Mouse (Mus musculus): ENCODE data around the gene Kat2a. TPM values are rescaled to one million over a fixed set of nuclear protein-coding genes. Genes with fewer than 3 reads are reported as not detected.
"Not testable (repeated sequence)": the region's sequence is repeated elsewhere in the genome, so short reads cannot be mapped to it uniquely, and the experiment has no call there.

The Kat2a gene
- polyA plus RNA-seq, 1 experiment = 16.3 TPM

- H3K4me1 ChIP-seq (ENCODE audit: control insufficient read depth, insufficient read depth, low read length) = no peaks in the 10 kb centered on the region
- 20% methylated on average over 23 of the region's 23 CpGs for WGBS
- TF ChIP-seq CTCF (IDR thresholded peaks at IDR 0.05; ENCODE audit: control insufficient read depth, insufficient read depth, low read length) (no peak), POLR2A (IDR thresholded peaks at IDR 0.05; ENCODE audit: borderline replicate concordance, control insufficient read depth, low read depth, low read length) (no peak)
- H3K27ac ChIP-seq (ENCODE audit: control insufficient read depth, insufficient read depth, low read depth, low read length, poor library complexity) = no peak overlapping the region
- no peak overlapping the region for H3K4me3 ChIP-seq (replicated peaks; ENCODE audit: control insufficient read depth, low read depth, low read length)
Observed at GRCm38 (mm10) chr11:100673169-100673568, 39.1 kb downstream of the Kat2a start.

GRCm38 (mm10) chr11:100671956-100672355, 40.3 kb downstream of the Kat2a start:
- 65% methylated on average over 2 of the region's 2 CpGs for WGBS
- Histone ChIP-seq H3K4me3 (replicated peaks; ENCODE audit: control insufficient read depth, low read depth, low read length) (no peak overlapping the region), H3K4me1 (ENCODE audit: control insufficient read depth, insufficient read depth, low read length) (no peaks in the 10 kb centered on the region), H3K27ac (ENCODE audit: control insufficient read depth, insufficient read depth, low read depth, low read length, poor library complexity) (no peak overlapping the region)
- no peak for TF ChIP-seq CTCF (IDR thresholded peaks at IDR 0.05; ENCODE audit: control insufficient read depth, insufficient read depth, low read length)
- TF ChIP-seq POLR2A (IDR thresholded peaks at IDR 0.05; ENCODE audit: borderline replicate concordance, control insufficient read depth, low read depth, low read length) = no peak

- Histone ChIP-seq H3K4me3 (replicated peaks; ENCODE audit: control insufficient read depth, low read depth, low read length) (no peak overlapping the region), H3K4me1 (ENCODE audit: control insufficient read depth, insufficient read depth, low read length) (no peaks in the 10 kb centered on the region), H3K27ac (ENCODE audit: control insufficient read depth, insufficient read depth, low read depth, low read length, poor library complexity) (no peak overlapping the region)
- TF ChIP-seq POLR2A (IDR thresholded peaks at IDR 0.05; ENCODE audit: borderline replicate concordance, control insufficient read depth, low read depth, low read length) = no peak
- TF ChIP-seq CTCF (IDR thresholded peaks at IDR 0.05; ENCODE audit: control insufficient read depth, insufficient read depth, low read length) = no peak
- WGBS = 85% methylated on average over 1 of the region's 1 CpGs
Observed at GRCm38 (mm10) chr11:100671049-100671448, 41.2 kb downstream of the Kat2a start.

GRCm38 (mm10) chr11:100659806-100660205, 52.5 kb downstream of the Kat2a start:
- TF ChIP-seq POLR2A (IDR thresholded peaks at IDR 0.05; ENCODE audit: borderline replicate concordance, control insufficient read depth, low read depth, low read length) (no peak), CTCF (IDR thresholded peaks at IDR 0.05; ENCODE audit: control insufficient read depth, insufficient read depth, low read length) (no peak)
- no peak overlapping the region for H3K4me3 ChIP-seq (replicated peaks; ENCODE audit: control insufficient read depth, low read depth, low read length)
- WGBS = 83% methylated on average over 10 of the region's 10 CpGs
- H3K4me1 ChIP-seq (ENCODE audit: control insufficient read depth, insufficient read depth, low read length) = no peaks in the 10 kb centered on the region
- H3K27ac ChIP-seq (ENCODE audit: control insufficient read depth, insufficient read depth, low read depth, low read length, poor library complexity) = no peak overlapping the region

- H3K4me3 ChIP-seq (replicated peaks; ENCODE audit: control insufficient read depth, low read depth, low read length) = no peak overlapping the region
- 28% methylated on average over 6 of the region's 6 CpGs for WGBS
- H3K4me1 ChIP-seq (ENCODE audit: control insufficient read depth, insufficient read depth, low read length) = no peaks in the 10 kb centered on the region
- no peak overlapping the region for H3K27ac ChIP-seq (ENCODE audit: control insufficient read depth, insufficient read depth, low read depth, low read length, poor library complexity)
- TF ChIP-seq CTCF (IDR thresholded peaks at IDR 0.05; ENCODE audit: control insufficient read depth, insufficient read depth, low read length) = no peak
- TF ChIP-seq POLR2A (IDR thresholded peaks at IDR 0.05; ENCODE audit: borderline replicate concordance, control insufficient read depth, low read depth, low read length) = no peak
Observed at GRCm38 (mm10) chr11:100656458-100656857, 55.8 kb downstream of the Kat2a start.

- H3K4me1 ChIP-seq (ENCODE audit: control insufficient read depth, insufficient read depth, low read length); H3K4me3 ChIP-seq (replicated peaks; ENCODE audit: control insufficient read depth, low read depth, low read length); H3K27ac ChIP-seq (ENCODE audit: control insufficient read depth, insufficient read depth, low read depth, low read length, poor library complexity): not testable (repeated sequence)
- WGBS = 48% methylated on average over 3 of the region's 3 CpGs
Observed at GRCm38 (mm10) chr11:100655589-100655988, 56.7 kb downstream of the Kat2a start.

Other genes starting within 250 kb of the Kat2a start
- gene Klhl11, start 239.7 kb downstream of the Kat2a start, polyA plus RNA-seq (2011; ENCODE audit: insufficient read depth, insufficient read length, low replicate concordance, missing spikeins) = 1.2 and 2.7 TPM in 2 replicates
- gene Acly, start 184.5 kb downstream of the Kat2a start, polyA plus RNA-seq (2011; ENCODE audit: insufficient read depth, insufficient read length, low replicate concordance, missing spikeins) = 12.8 and 31.2 TPM in 2 replicates
- 0.35 TPM in 1 of 2 replicates, not detected in the other for gene Ttc25, start 166.9 kb downstream of the Kat2a start, polyA plus RNA-seq (2011; ENCODE audit: insufficient read depth, insufficient read length, low replicate concordance, missing spikeins)
- 25.0 and 35.7 TPM in 2 replicates for gene Cnp, start 137.6 kb downstream of the Kat2a start, polyA plus RNA-seq (2011; ENCODE audit: insufficient read depth, insufficient read length, low replicate concordance, missing spikeins)
- 7.5 and 13.1 TPM in 2 replicates for gene Nkiras2, start 93.2 kb downstream of the Kat2a start, polyA plus RNA-seq (2011; ENCODE audit: insufficient read depth, insufficient read length, low replicate concordance, missing spikeins)
- 603 and 838 TPM in 2 replicates for gene Dnajc7, start 92.3 kb downstream of the Kat2a start, polyA plus RNA-seq (2011; ENCODE audit: insufficient read depth, insufficient read length, low replicate concordance, missing spikeins)
- not detected in 2 replicates for gene Zfp385c, start 20.0 kb downstream of the Kat2a start, polyA plus RNA-seq (2011; ENCODE audit: insufficient read depth, insufficient read length, low replicate concordance, missing spikeins)
- 13.2 and 34.6 TPM in 2 replicates for gene Dhx58, start 8.2 kb downstream of the Kat2a start, polyA plus RNA-seq (2011; ENCODE audit: insufficient read depth, insufficient read length, low replicate concordance, missing spikeins)
- not detected in 2 replicates for gene Hspb9, start 1.4 kb upstream of the Kat2a start, polyA plus RNA-seq (2011; ENCODE audit: insufficient read depth, insufficient read length, low replicate concordance, missing spikeins)
- gene Rab5c, start 25.8 kb upstream of the Kat2a start, polyA plus RNA-seq (2011; ENCODE audit: insufficient read depth, insufficient read length, low replicate concordance, missing spikeins) = 91.8 and 126 TPM in 2 replicates
- not detected in 2 replicates for gene Kcnh4, start 47.5 kb upstream of the Kat2a start, polyA plus RNA-seq (2011; ENCODE audit: insufficient read depth, insufficient read length, low replicate concordance, missing spikeins)
- gene Hcrt, start 50.5 kb upstream of the Kat2a start, polyA plus RNA-seq (2011; ENCODE audit: insufficient read depth, insufficient read length, low replicate concordance, missing spikeins) = not detected in 2 replicates
- 3.7 and 4.9 TPM in 2 replicates for gene Ghdc, start 58.5 kb upstream of the Kat2a start, polyA plus RNA-seq (2011; ENCODE audit: insufficient read depth, insufficient read length, low replicate concordance, missing spikeins)
- gene Stat5b, start 138.3 kb upstream of the Kat2a start, polyA plus RNA-seq (2011; ENCODE audit: insufficient read depth, insufficient read length, low replicate concordance, missing spikeins) = 10.7 and 14.5 TPM in 2 replicates
- gene Stat5a, start 146.9 kb upstream of the Kat2a start, polyA plus RNA-seq (2011; ENCODE audit: insufficient read depth, insufficient read length, low replicate concordance, missing spikeins) = 8.6 and 16.5 TPM in 2 replicates
- gene Stat3, start 227.1 kb upstream of the Kat2a start, polyA plus RNA-seq (2011; ENCODE audit: insufficient read depth, insufficient read length, low replicate concordance, missing spikeins) = 21.4 and 60.0 TPM in 2 replicates

All from bone marrow, adult 2 months (tissue).